Mouse (Mus musculus) megakaryocyte, embryonic 14.5 days (primary cell): ENCODE results near the gene Trmt61a.

Source experiments
- FLI1 ChIP-seq: IDR thresholded peaks from 2 replicates; pipeline ENCODE4 v1.6.1; 2012; ENCODE audit warnings: low read length, inconsistent platforms, mixed read lengths
- GATA1 ChIP-seq: IDR thresholded peaks from 3 replicates; pipeline ENCODE4 v1.6.1; 2012; ENCODE audit warnings: mixed read lengths, low read length, inconsistent platforms, borderline replicate concordance

DNA sequence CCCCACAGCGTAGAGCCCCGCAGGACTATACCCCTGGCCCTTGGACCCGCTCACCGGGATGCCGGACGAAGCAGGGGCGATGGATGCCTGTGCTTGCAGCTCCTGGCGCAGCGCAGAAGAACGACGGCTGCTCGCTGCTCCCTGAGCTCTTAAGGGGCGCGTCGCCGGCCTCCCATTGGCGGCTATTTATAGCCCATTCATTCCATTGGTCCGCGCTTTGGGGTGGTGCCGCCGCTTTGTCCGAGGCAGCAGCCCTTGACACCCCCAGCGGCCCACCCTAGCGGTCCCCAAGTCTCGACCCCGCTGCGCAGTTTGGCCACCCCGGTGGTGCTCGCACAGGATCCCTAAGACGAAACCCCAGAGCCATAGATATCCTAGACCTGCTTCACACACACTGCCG is 5.7 kb upstream of the Trmt61a start, which contains the start of gene Ckb:
- no peak for TF ChIP-seq GATA1
- TF ChIP-seq FLI1 = no peak
